Mouse (Mus musculus) Patski (cell line): Measurements from ENCODE around the gene Mical1. TPM values are rescaled to one million over a fixed set of nuclear protein-coding genes. Genes with fewer than 3 reads are reported as not detected.

Experiments
- ATAC-seq: fragments of 100-300 bp; one replicate; pipeline ENCODE4 v1.8.0; 2021
- CTCF ChIA-PET: fragments of 350-600 bp; sonication (Branson Sonifier 250); formaldehyde crosslinking; loops from one replicate; lab custom pipeline; 2022; ENCODE audit warnings: inconsistent platforms; lab: Charles Lee
- POLR2A ChIA-PET: fragments of 350-600 bp; sonication (Branson Sonifier 250); formaldehyde crosslinking; loops from one replicate; lab custom pipeline; 2022; ENCODE audit warnings: antibody characterized with exemption, inconsistent platforms; lab: Charles Lee
- DNase-seq: peaks from one replicate; pipeline ENCODE4 v3.0.0-alpha.2; 2011; ENCODE audit warnings: low read depth, low spot score
- H3K27me3 ChIP-seq: fragments of 371-371 bp; one replicate; pipeline ENCODE4 v1.5.1; 2021
- CTCF ChIP-seq: fragments of 100-300 bp; IDR thresholded peaks from one replicate; pipeline ENCODE4 v1.5.1; 2021
- in situ Hi-C: fragments of 300-500 bp; cut with MboI; formaldehyde crosslinking; loops from 3 replicates; pipeline ENCODE4 v1.11.1; 2018; ENCODE audit warnings: low pct_unique_long_range_greater_than_20kb, mixed read lengths
- polyA plus RNA-seq: library from polyadenylated mRNA; unstranded; gene quantifications from one replicate; pipeline ENCODE4 v1.2.3, GENCODE M21; 2021

The Mical1 gene
- polyA plus RNA-seq, 1 experiment from 2014 or later = 16.6 TPM

DNA sequence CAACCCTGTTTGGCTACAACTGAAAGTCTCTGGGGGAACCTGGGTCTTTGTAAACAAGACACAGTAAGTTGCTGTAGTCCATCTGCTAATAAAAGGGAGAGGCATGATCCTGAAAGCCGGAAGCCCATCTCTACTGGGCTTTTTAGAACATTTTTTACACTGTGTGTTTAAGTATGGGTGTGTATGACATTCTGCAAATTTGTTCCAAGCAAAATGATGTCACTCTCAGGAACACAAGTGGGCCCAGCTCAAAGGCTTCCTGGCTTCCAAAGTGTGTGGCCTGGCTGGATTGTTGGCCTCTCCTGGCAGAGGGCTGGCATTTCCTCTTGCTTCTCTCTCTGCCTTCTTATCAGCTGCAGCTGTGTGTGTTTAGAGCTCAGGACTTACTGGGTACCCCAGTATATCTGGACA, 1.1 kb upstream of the Mical1 start:
- no peak for TF ChIP-seq CTCF
- CTCF ChIA-PET = interaction anchor here (1.3 to 1.7 kb wide), 2 partner anchors 13 to 15 kb away, joined by 4 to 5 read pairs; no protein-coding TSS in a partner anchor
- DNase-seq = no peak
- H3K27me3 ChIP-seq = no peaks in the 10 kb centered on the region
- POLR2A ChIA-PET = interaction anchor here (0.7 to 1.6 kb wide), 3 partner anchors 10 to 25 kb away, joined by 3 to 9 read pairs (median 4); partner anchors contain the start of gene Zbtb24
- no peak for ATAC-seq
- in situ Hi-C loops = no loop called here

DNA sequence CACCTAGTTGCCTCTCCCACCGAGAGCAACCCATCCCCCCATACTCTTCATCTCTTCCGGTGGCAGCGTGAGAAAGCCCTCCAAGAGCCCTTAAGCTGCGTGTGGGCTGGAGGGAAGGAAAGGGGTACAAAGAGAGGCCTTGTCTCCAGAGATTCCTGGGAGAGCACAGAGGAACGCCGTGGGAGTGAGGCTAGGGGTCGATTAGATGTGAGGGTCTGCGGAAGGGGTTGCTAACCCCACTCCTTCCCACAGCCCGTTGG, 834 bp downstream of the Mical1 start:
- DNase-seq = no peak
- CTCF ChIA-PET = interaction anchor here (1.1 to 1.2 kb wide), 2 partner anchors 13 to 173 kb away, joined by 3 read pairs; partner anchors contain the start of genes Ak9, Ppil6 and Smpd2
- ATAC-seq = no peak
- in situ Hi-C loops = no loop called here
- POLR2A ChIA-PET = interaction anchor here (1.5 kb wide), 1 partner anchor 14 kb away, joined by 4 read pairs; the partner anchor contains the start of genes Ppil6 and Smpd2
- no peaks in the 10 kb centered on the region for H3K27me3 ChIP-seq
- no peak for TF ChIP-seq CTCF

DNA sequence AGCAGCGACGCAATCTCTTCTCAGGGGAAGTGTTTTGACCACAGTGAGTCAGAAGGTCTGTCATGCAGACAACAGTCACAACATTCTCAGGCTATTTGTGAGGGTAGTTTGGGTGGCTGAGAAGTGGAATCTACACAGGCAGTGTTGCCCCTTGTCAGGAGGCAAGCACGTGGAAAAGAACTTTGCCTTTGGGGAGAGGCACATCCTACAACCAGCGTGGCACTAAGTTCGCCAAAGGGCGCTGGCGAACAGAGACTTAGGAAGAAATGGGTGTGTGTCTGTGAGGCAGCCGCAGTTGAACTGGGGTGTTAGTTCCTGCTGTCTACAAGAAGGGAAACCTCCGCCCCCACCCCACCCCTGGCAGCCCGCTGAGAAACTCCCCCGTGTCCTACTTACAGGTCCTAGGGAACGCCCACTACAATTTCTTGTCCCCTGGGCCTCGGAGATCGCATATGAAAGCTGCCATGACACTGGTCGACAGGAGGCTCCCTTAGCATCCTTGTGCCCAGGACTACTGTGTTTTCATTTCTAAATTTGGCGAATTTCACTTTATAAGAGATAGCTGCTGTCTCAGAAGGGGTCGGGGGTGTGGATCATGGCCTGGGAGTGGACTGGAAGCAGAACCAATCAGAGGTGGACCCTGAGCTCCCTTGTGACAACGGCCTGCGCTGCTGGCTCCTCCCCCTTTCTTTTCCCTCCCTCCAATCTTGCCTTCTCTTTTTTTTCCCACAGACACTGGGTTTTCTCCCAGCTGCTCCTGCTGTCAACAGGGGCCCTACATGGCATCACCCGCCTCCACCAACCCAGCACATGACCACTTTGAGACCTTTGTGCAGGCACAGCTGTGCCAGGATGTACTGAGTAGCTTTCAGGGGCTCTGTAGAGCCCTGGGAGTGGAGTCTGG, 1.4 kb downstream of the Mical1 start:
- DNase-seq (no peak), ATAC-seq (peak; percentile 57)
- no peaks in the 10 kb centered on the region for H3K27me3 ChIP-seq
- ChIA-PET POLR2A (interaction anchor here (1.5 kb wide), 1 partner anchor 13 kb away, joined by 4 read pairs; the partner anchor contains the start of genes Ppil6 and Smpd2), CTCF (interaction anchor here (1.1 to 1.7 kb wide), 2 partner anchors 10 to 173 kb away, joined by 3 read pairs; partner anchors contain the start of gene Ak9)
- in situ Hi-C loops = no loop called here
- no peak for TF ChIP-seq CTCF

DNA sequence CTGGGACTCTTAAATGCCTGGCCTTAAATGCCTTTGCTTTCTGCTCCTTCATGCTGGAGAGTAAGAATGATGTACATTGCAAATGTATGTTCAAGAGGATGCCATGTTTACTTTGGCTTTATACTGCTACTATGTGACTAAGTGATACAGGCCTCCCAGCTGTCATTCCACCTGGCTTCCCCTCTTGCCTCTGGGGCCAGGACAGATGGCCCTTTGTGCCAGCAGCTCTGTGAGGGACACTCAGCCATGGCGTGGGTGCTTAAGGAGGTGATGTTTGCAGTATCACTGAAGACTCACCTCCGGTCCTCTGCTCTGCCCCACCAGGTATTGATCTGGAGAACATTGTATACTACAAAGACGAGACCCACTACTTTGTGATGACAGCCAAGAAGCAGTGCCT, 3.8 kb downstream of the Mical1 start:
- no peak for TF ChIP-seq CTCF
- POLR2A ChIA-PET = no interaction called here
- no peak for ATAC-seq
- in situ Hi-C loops = no loop called here
- DNase-seq = no peak
- CTCF ChIA-PET = interaction anchor here (1.4 kb wide), 1 partner anchor 27 kb away, joined by 3 read pairs; no protein-coding TSS in a partner anchor
- H3K27me3 ChIP-seq = no peaks in the 10 kb centered on the region

DNA sequence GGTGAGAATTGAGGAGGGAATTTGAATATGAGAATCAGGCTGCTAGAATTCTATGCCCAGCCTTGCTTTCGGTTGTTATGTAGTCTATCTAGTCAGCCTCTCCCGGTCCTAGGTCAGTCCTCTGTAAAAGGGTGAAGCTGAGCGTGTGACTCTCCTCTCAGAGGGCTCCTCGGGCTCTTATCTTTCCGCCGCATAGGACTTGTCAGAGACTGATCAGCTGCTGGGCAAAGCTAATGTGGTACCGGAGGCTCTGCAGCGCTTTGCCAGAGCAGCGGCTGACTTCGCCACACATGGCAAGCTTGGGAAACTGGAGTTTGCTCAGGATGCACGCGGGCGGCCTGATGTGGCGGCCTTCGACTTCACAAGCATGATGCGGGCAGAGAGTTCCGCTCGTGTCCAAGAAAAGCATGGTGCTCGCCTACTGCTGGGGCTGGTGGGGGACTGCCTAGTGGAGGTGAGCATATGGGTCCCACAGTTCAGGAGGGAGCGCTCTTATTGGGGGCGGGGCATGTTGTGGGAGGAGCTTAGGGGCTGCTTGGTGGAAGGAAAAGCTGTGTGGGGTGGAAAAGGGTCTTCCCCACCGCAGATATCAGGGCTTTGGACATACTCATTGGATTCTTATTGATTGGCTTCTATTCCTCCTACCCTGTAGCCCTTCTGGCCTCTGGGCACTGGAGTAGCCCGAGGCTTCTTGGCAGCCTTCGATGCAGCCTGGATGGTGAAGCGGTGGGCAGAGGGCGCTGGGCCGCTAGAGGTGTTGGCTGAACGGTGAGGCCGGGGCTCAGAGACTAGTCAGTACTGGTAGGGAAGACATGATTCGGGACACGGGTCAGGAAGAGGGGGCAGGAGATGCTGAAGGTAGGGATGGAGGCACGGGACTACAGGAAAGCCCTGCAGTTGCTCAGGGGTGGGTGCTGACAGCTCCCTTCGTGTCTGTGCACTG, 5.1 kb downstream of the Mical1 start:
- no peaks in the 10 kb centered on the region for H3K27me3 ChIP-seq
- TF ChIP-seq CTCF = no peak
- in situ Hi-C loops = no loop called here
- CTCF ChIA-PET = interaction anchor here (1.2 kb wide), 1 partner anchor 20 kb away, joined by 3 read pairs; no protein-coding TSS in a partner anchor
- ATAC-seq = no peak
- no peak for DNase-seq
- POLR2A ChIA-PET = no interaction called here

DNA sequence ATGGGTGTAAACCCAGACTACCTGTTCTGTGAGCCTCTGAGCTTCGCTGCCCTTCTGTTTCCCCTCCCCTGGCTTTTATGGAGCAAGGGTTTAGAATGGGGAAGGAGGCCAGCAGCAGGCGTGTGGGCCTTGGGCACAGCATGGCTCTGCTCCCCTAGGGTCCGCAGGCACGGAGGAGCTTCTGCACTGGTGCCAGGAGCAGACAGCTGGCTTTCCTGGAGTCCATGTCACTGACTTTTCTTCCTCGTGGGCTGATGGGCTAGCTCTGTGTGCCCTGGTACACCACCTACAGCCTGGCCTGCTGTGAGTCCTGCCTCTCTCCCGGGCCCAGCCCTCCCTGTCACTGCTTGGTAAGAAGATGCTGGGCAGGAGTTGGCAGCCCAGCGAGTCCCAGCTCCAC, 6.3 kb downstream of the Mical1 start:
- no peak for TF ChIP-seq CTCF
- no peak for DNase-seq
- POLR2A ChIA-PET = no interaction called here
- CTCF ChIA-PET = no interaction called here
- in situ Hi-C loops = no loop called here
- ATAC-seq = no peak
- no peaks in the 10 kb centered on the region for H3K27me3 ChIP-seq

DNA sequence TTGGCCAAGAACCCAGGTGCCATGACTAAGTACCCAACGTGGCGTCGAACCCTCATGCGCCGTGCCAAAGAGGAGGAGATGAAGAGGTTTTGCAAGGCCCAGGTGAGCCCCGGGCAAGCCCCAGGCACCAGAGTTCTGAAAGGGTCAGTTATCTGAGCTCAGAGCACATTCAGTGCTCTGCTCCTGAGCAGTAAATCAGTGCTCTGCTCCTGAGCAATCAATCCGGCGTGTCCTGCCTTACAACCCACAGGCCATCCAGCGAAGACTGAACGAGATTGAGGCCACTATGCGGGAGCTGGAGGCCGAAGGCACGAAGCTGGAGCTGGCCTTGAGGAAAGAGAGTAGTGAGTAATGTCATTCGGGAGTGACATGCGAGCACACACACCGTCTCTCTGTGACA, 9.7 kb downstream of the Mical1 start:
- in situ Hi-C loops = no loop called here
- CTCF ChIA-PET = no interaction called here

DNA sequence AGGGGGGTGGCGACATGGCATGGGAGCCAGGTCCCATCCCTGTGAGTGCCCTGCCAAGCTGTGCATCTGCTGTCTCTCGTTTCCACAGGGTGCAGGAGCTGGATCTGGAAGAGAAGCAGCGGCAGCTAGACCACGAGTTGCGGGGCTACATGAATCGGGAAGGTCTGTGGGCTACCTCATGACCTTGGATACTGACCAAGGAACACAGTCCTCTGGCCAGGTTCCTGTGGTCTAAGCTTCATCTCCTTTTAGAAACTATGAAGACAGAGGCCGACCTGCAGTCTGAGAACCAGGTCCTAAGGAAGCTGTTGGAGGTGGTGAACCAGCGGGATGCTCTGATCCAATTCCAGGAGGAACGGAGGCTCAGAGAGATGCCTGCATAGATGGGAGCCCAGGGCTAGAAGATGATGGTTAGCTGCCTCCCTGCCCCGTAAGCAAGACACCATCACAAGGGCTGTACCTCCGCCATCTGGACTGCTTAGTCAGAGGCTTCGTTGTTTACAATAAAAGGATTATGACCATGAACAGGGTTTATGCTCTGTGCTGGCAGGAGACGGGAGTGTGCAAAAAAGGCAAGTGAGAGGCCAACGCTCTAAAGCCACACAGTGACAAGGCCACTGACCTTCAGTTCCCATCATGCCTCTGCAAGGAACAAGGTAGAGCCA, 10.5 kb downstream of the Mical1 start:
- in situ Hi-C loops = no loop called here
- POLR2A ChIA-PET = interaction anchor here (0.6 kb wide), 1 partner anchor 100 kb away, joined by 8 read pairs; no protein-coding TSS in a partner anchor

More for the DNA sequence above, 9.7 kb downstream of the Mical1 start:
- ATAC-seq (no peak), DNase-seq (no peak)
- H3K27me3 ChIP-seq = no peaks in the 10 kb centered on the region
- no peak for TF ChIP-seq CTCF
- POLR2A ChIA-PET = no interaction called here

DNA sequence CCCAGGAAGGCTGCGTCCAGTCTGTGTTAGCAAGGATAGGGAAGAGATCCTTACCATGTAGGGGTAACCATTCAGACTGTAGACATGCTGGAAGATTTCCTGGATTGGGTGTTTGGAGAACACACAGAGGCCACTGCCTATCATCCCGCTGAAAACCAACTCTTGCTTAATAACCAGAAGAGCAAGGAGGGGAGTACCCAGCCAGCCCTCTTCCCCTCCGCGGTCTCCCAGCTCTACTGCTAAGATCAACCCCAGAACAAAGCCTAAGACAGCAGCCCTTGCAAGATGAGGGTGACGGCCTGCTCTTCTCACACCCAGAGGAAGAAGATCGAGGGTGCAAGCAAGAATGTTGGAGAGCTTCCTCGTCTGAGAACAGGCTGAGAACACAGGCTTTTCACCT, 12.8 kb downstream of the Mical1 start:
- no peak for TF ChIP-seq CTCF
- POLR2A ChIA-PET = interaction anchor here (1.1 kb wide), 1 partner anchor 36 kb away, joined by 3 read pairs; no protein-coding TSS in a partner anchor
- CTCF ChIA-PET = no interaction called here
- in situ Hi-C loops = no loop called here
- DNase-seq (no peak), ATAC-seq (no peak)
- no peaks in the 10 kb centered on the region for H3K27me3 ChIP-seq

More for the DNA sequence above, 10.5 kb downstream of the Mical1 start:
- no peak for TF ChIP-seq CTCF
- CTCF ChIA-PET = no interaction called here
- H3K27me3 ChIP-seq = no peaks in the 10 kb centered on the region
- no peak for DNase-seq
- ATAC-seq = no peak

DNA sequence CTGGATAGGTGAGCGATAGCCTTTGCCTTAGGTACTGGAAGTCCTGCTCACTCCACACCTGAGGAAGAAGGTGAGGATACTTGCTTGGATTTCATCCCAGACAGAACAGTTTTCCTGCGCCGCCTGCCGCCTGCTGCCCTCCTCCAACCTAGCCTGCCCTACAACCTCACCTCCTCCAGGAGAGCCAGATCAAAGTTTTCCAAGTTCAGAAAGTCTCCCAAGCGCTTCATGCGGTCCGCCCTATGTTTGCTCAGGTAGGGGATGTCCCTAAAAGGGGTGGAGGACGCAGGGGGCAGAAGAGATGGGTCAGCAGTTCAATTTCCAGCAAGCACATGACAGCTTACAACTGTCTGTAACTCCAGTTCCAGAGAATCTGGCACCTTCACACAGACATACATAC, 13.2 kb downstream of the Mical1 start:
- no peak for DNase-seq
- no peaks in the 10 kb centered on the region for H3K27me3 ChIP-seq
- TF ChIP-seq CTCF = no peak
- no peak for ATAC-seq
- ChIA-PET CTCF (interaction anchor here (1.0 kb wide), 3 partner anchors 13 to 186 kb away, joined by 3 read pairs; partner anchors contain the start of genes Ak9 and Mical1), POLR2A (interaction anchor here (1.1 to 1.3 kb wide), 2 partner anchors 36 to 39 kb away, joined by 3 to 6 read pairs; partner anchors contain the start of gene Zbtb24)
- in situ Hi-C loops = no loop called here
